Mouse (Mus musculus): ENCODE measurements around the gene Cma1. TPM values are rescaled to one million over a fixed set of nuclear protein-coding genes. Genes with fewer than 3 reads are reported as not detected.

The Cma1 gene
- total and polyA plus RNA-seq, 3 experiments = 1.3 to 2.5 (median 1.8) TPM

DNA sequence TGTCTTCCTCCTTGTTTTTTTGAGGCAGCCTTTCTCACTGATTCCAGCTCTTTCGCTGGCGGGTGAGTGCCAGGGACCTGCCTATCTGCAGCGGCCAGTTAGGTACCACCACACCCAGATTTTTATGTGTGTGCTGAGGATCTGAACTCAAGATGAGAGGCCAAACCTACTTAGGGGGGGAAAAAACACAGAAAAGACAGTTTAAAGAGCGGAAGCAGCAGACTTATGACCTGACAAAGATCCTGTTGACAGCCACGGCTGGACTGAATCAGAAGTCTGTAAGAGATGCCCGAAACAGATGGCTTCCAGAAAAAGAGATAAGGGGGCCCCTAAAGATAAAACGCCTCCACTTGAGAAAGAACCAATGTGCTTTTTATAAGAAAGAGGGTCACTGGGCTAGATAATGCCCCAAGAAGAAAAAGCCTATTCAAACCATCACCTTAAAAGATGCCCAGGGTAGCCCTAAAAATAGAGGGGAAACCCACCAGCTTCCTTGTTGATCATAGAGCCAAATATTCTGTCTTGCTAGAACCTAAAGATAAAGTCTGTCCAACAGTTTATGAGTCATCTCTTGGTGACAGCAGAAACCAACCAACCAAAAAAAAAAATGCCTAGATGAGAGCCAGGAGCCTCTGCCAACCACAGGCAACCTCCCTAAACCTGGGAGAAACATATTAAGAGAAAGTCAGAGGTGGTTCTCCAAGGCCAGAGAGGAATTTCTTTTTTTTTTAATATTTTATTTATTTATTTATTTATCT is 21.8 kb downstream of the Cma1 start:
- no peak for DNase-seq
- Histone ChIP-seq H3K9ac (ENCODE audit: low read depth, low read length) (no peak overlapping the region), H3K27me3 (ENCODE audit: control insufficient read depth, insufficient read depth, low read length) (no peaks in the 10 kb centered on the region), H3K27ac (no peak overlapping the region), H3K4me3 (no peak overlapping the region), H3K4me1 (ENCODE audit: control insufficient read depth, insufficient read depth, low read length) (no peaks in the 10 kb centered on the region), H3K79me2 (replicated peaks; ENCODE audit: control insufficient read depth, insufficient read depth, low read length) (no peaks in the 10 kb centered on the region), H3K36me3 (ENCODE audit: control insufficient read depth, insufficient read depth, low read length) (no peaks in the 10 kb centered on the region)
- TF ChIP-seq EP300 (IDR thresholded peaks at IDR 0.05; ENCODE audit: insufficient read depth, low read depth, low read length) (no peak), CTCF (IDR thresholded peaks at IDR 0.05) (no peak), POLR2A (IDR thresholded peaks at IDR 0.05; ENCODE audit: insufficient read depth, low read depth, low read length) (no peak)
- intact Hi-C loops (cut with DNase I) = no loop called here
- 28% methylated on average over 7 of the region's 7 CpGs for WGBS

GRCm38 (mm10) chr14:55918240-55919082 is 26.0 kb downstream of the Cma1 start:
- TF ChIP-seq EP300 (IDR thresholded peaks at IDR 0.05; ENCODE audit: insufficient read depth, low read depth, low read length) (no peak), CTCF (IDR thresholded peaks at IDR 0.05) (peak; percentile 94)
- no peak overlapping the region for H3K27ac ChIP-seq
- H3K79me2 ChIP-seq (replicated peaks; ENCODE audit: control insufficient read depth, insufficient read depth, low read length) = no peaks in the 10 kb centered on the region
- intact Hi-C loops (cut with DNase I) = loop anchor here (1.0 to 5.0 kb wide), 3 partner anchors 44 to 136 kb away; partner anchors contain the start of gene Adcy4
- no peaks in the 10 kb centered on the region for H3K4me1 ChIP-seq (ENCODE audit: control insufficient read depth, insufficient read depth, low read length)
- no peaks in the 10 kb centered on the region for H3K36me3 ChIP-seq (ENCODE audit: control insufficient read depth, insufficient read depth, low read length)
- H3K27me3 ChIP-seq (ENCODE audit: control insufficient read depth, insufficient read depth, low read length) = no peaks in the 10 kb centered on the region
- peak; percentile 49 to 59 for DNase-seq
- 34% methylated on average over 14 of the region's 14 CpGs for WGBS
- H3K9ac ChIP-seq (ENCODE audit: low read depth, low read length) = no peak overlapping the region
- H3K4me3 ChIP-seq = no peak overlapping the region

- no peak for DNase-seq
- TF ChIP-seq CTCF (IDR thresholded peaks at IDR 0.05) = no peak
- TF ChIP-seq POLR2A (IDR thresholded peaks at IDR 0.05; ENCODE audit: insufficient read depth, low read depth, low read length) = no peak
- no peak for TF ChIP-seq EP300 (IDR thresholded peaks at IDR 0.05; ENCODE audit: insufficient read depth, low read depth, low read length)
- WGBS = 44% methylated on average over 4 of the region's 4 CpGs
- Histone ChIP-seq H3K79me2 (replicated peaks; ENCODE audit: control insufficient read depth, insufficient read depth, low read length) (no peaks in the 10 kb centered on the region), H3K36me3 (ENCODE audit: control insufficient read depth, insufficient read depth, low read length) (no peaks in the 10 kb centered on the region), H3K4me1 (ENCODE audit: control insufficient read depth, insufficient read depth, low read length) (no peaks in the 10 kb centered on the region), H3K4me3 (no peak overlapping the region), H3K27me3 (ENCODE audit: control insufficient read depth, insufficient read depth, low read length) (no peaks in the 10 kb centered on the region), H3K27ac (no peak overlapping the region), H3K9ac (ENCODE audit: low read depth, low read length) (no peak overlapping the region)
- intact Hi-C loops (cut with DNase I) = no loop called here
These were observed 31.1 kb downstream of the Cma1 start for GRCm38 (mm10) chr14:55913406-55913805.

DNA sequence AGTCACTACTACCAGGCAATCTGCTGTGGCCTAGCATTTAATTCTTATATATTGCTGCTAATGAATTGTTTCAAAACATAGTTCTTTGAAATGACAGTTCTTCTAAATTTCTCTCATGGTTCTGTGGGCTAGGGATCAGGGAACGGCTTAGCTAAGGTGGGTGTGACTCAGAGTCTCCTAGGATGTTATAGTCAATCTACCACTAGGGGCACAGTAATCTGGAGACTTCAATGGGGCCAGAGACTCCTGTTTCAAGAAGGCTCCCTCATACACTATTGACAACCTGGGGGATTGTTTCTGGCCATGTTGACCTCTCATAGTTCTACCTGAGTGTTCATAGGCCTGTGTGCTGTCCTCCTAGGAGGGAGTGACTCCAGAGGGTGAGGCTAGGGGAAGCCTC is 39.0 kb downstream of the Cma1 start:
- Histone ChIP-seq H3K36me3 (ENCODE audit: control insufficient read depth, insufficient read depth, low read length) (no peaks in the 10 kb centered on the region), H3K4me1 (ENCODE audit: control insufficient read depth, insufficient read depth, low read length) (no peaks in the 10 kb centered on the region), H3K9ac (ENCODE audit: low read depth, low read length) (no peak overlapping the region), H3K4me3 (no peak overlapping the region), H3K79me2 (replicated peaks; ENCODE audit: control insufficient read depth, insufficient read depth, low read length) (no peaks in the 10 kb centered on the region), H3K27ac (no peak overlapping the region), H3K27me3 (ENCODE audit: control insufficient read depth, insufficient read depth, low read length) (no peaks in the 10 kb centered on the region)
- 10% methylated on average over 1 of the region's 1 CpGs for WGBS
- intact Hi-C loops (cut with DNase I) = no loop called here
- peak; percentile 45 for TF ChIP-seq CTCF (IDR thresholded peaks at IDR 0.05)
- TF ChIP-seq EP300 (IDR thresholded peaks at IDR 0.05; ENCODE audit: insufficient read depth, low read depth, low read length) = no peak
- no peak for DNase-seq

GRCm38 (mm10) chr14:55900414-55900755 is 44.1 kb downstream of the Cma1 start:
- H3K9ac ChIP-seq (ENCODE audit: low read depth, low read length) = peak overlapping the region; percentile 87
- 5% methylated on average over 12 of the region's 12 CpGs for WGBS
- H3K27ac ChIP-seq = peak overlapping the region; percentile 89
- H3K4me1 ChIP-seq (ENCODE audit: control insufficient read depth, insufficient read depth, low read length) = peaks cover 1% of the 10 kb centered on the region; the same call in 1 of the 2 replicates
- no peaks in the 10 kb centered on the region for H3K27me3 ChIP-seq (ENCODE audit: control insufficient read depth, insufficient read depth, low read length)
- H3K79me2 ChIP-seq (replicated peaks; ENCODE audit: control insufficient read depth, insufficient read depth, low read length) = no peaks in the 10 kb centered on the region
- DNase-seq = no peak
- intact Hi-C loops (cut with DNase I) = no loop called here
- peak; percentile 1; the same call in 1 of the 2 replicates for TF ChIP-seq POLR2A (IDR thresholded peaks at IDR 0.05; ENCODE audit: insufficient read depth, low read depth, low read length)
- no peak for TF ChIP-seq CTCF (IDR thresholded peaks at IDR 0.05)
- no peak for TF ChIP-seq EP300 (IDR thresholded peaks at IDR 0.05; ENCODE audit: insufficient read depth, low read depth, low read length)
- no peaks in the 10 kb centered on the region for H3K36me3 ChIP-seq (ENCODE audit: control insufficient read depth, insufficient read depth, low read length)
- H3K4me3 ChIP-seq = peak overlapping the region; percentile 62
